Mouse (Mus musculus) liver, embryonic 13.5 days (tissue): ENCODE results near the gene St6galnac3. TPM values are rescaled to one million over a fixed set of nuclear protein-coding genes. Genes with fewer than 3 reads are reported as not detected.

ENCODE experiments used
- ATAC-seq: fragments of 200-750 bp; cut with Nextera tagmentation; 2 replicates; pipeline ENCODE4 v1.8.0; 2017; ENCODE audit warnings: low read depth, mild to moderate bottlenecking, moderate number of reproducible peaks, moderate library complexity
- DNase-seq: peaks from one replicate; pipeline ENCODE4 v3.0.0; 2022
- H3K27ac ChIP-seq: fragments of 300-500 bp; sonication (generic); 2 replicates; pipeline ENCODE4 v1.5.1; 2015; ENCODE audit warnings: moderate library complexity, mild to moderate bottlenecking, inconsistent platforms
- H3K27me3 ChIP-seq: fragments of 300-500 bp; sonication (generic); 2 replicates; pipeline ENCODE4 v1.6.1; 2015; ENCODE audit warnings: mild to moderate bottlenecking, inconsistent platforms
- H3K36me3 ChIP-seq: fragments of 300-500 bp; sonication (generic); 2 replicates; pipeline ENCODE4 v1.6.1; 2015; ENCODE audit warnings: mild to moderate bottlenecking, inconsistent platforms
- H3K4me1 ChIP-seq: fragments of 300-500 bp; sonication (generic); replicated peaks from 2 replicates; pipeline ENCODE4 v1.6.1; 2015; ENCODE audit warnings: inconsistent platforms
- H3K4me2 ChIP-seq: fragments of 300-500 bp; sonication (generic); 2 replicates; pipeline ENCODE4 v1.6.1; 2015; ENCODE audit warnings: inconsistent platforms, mild to moderate bottlenecking, moderate library complexity
- H3K4me3 ChIP-seq: fragments of 300-500 bp; sonication (generic); replicated peaks from 2 replicates; pipeline ENCODE4 v1.5.1; 2015; ENCODE audit warnings: mild to moderate bottlenecking, inconsistent platforms
- H3K9ac ChIP-seq: fragments of 300-500 bp; sonication (generic); 2 replicates; pipeline ENCODE4 v1.6.1; 2015; ENCODE audit warnings: mild to moderate bottlenecking, inconsistent platforms
- H3K9me3 ChIP-seq: fragments of 300-500 bp; sonication (generic); replicated peaks from 2 replicates; pipeline ENCODE4 v1.6.1; 2016; ENCODE audit warnings: inconsistent platforms
- WGBS: fragments of 180-500 bp; shearing (Covaris S2); methylation state at CpG from one replicate; pipeline ENCODE4 v1.1.7; 2015; ENCODE audit not compliant: insufficient replicate concordance; 5-methylcytosine and 5-hydroxymethylcytosine counted together
- microRNA-seq: library from miRNA; unstranded; fragments of <30 nt; microRNA quantifications from one replicate; pipeline ENCODE4, GENCODE M21; 2016
- polyA plus RNA-seq: library from polyadenylated mRNA; unstranded; fragments of >200 nt; fragmentation: Nextera tagmentation; extraction: Ambion mirVana; gene quantifications from 2 replicates; pipeline ENCODE4 v1.2.1, GENCODE M21; 2015

The St6galnac3 gene
- polyA plus RNA-seq, 1 experiment from 2014 or later, result 8.3 TPM

- no peak for ATAC-seq
- H3K27me3 ChIP-seq, result no peaks in the 10 kb centered on the region
- H3K4me1 ChIP-seq, result no peaks in the 10 kb centered on the region
- H3K4me2 ChIP-seq, result no peak overlapping the region
- DNase-seq, result no peak
- no peak overlapping the region for H3K9ac ChIP-seq
- no peak overlapping the region for H3K4me3 ChIP-seq
- no peaks in the 10 kb centered on the region for H3K9me3 ChIP-seq
- H3K36me3 ChIP-seq, result no peaks in the 10 kb centered on the region
- 69% methylated on average over 5 of the region's 5 CpGs for WGBS
- H3K27ac ChIP-seq, result no peak overlapping the region
These were observed 564.3 kb downstream of the St6galnac3 start for GRCm38 (mm10) chr3:153160683-153161082.

GRCm38 (mm10) chr3:153148887-153149286, 576.1 kb downstream of the St6galnac3 start:
- WGBS, result 8% methylated on average over 2 of the region's 2 CpGs
- Histone ChIP-seq H3K9me3 (no peaks in the 10 kb centered on the region), H3K9ac (no peak overlapping the region), H3K4me2 (no peak overlapping the region), H3K27me3 (no peaks in the 10 kb centered on the region), H3K27ac (no peak overlapping the region), H3K4me3 (no peak overlapping the region), H3K4me1 (no peaks in the 10 kb centered on the region), H3K36me3 (no peaks in the 10 kb centered on the region)
- peak; percentile 97 for ATAC-seq
- peak; percentile 39 for DNase-seq

Small RNA genes within 50 kb of the gene (microRNA-seq; reads per million reads assigned to microRNA genes)
- not detected for gene Gm27405

Other genes with a start within 250 kb of the St6galnac3 start
- 6.4 TPM in 2 replicates for gene Asb17, start 119.0 kb upstream of the St6galnac3 start, polyA plus RNA-seq
- 0.06 and 0.10 TPM in 2 replicates for gene Msh4, start 181.0 kb upstream of the St6galnac3 start, polyA plus RNA-seq
- 56.3 and 59.4 TPM in 2 replicates for gene Rabggtb, start 187.8 kb upstream of the St6galnac3 start, polyA plus RNA-seq
- 52.6 and 64.9 TPM in 2 replicates for gene Acadm, start 219.5 kb upstream of the St6galnac3 start, polyA plus RNA-seq
- 0.21 and 0.24 TPM in 2 replicates for gene Slc44a5, start 248.3 kb upstream of the St6galnac3 start, polyA plus RNA-seq